Mouse (Mus musculus): ENCODE measurements around the gene Sh3bp5l. TPM values are rescaled to one million over a fixed set of nuclear protein-coding genes. Genes with fewer than 3 reads are reported as not detected.

Sh3bp5l gene
- not detected in 2 replicates for polyA plus RNA-seq (2012; ENCODE audit: insufficient read depth, insufficient read length, low replicate concordance, missing spikeins)

DNA sequence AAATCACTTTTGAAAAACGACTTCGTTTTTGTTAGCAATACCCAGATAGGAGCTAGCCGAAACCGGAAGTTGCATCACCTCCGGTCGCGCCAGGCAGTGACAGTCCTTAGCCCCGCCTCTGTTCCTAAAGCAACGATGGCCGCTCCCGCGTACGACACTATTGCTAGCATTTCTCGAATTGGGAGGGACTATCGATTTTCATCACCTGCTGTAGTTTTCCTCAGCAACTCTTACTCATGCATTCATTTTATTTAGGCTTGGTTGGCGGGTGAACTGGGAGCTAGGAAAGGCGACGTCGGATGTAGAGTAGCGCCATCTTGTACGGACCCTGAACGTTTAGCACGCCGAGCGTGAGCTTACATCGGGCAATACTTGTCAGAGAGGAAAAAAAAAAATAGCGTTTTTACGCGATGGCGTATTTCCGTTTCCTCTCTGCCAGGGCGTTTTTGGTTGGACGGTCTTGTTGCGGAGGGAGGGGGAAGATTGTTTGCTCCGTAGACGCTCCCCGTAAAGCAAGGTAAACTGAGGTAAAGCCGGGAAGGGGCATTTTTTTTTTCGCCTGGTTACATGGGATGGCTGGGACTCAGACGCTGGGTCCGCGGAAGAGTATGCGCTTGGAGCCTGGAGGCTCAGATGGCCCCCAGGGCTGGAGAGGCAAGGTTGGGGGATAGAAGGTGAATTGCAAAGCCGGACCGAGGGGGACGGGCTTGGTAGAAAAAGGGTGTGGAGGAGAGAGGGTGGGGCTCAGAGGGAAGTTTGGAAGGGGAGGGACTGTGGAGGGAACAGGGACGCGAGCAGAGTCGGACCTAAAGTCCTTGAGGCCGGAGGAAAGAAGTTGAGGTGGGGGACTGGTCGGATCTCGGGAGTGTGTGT is at the start of gene Sh3bp5l, which contains the start of gene Zfp672:
Gene Sh3bp5l, plus strand, starts transcription at position 449 of the 873 bp plus-strand sequence.
Gene Zfp672, minus strand, starts transcription at position 64 of the 873 bp plus-strand sequence.
- no peak for TF ChIP-seq CTCF (IDR thresholded peaks at IDR 0.05; ENCODE audit: insufficient read depth, low read depth, low read length)
- peak; percentile 36; the same call in 1 of the 2 replicates for TF ChIP-seq POLR2A (IDR thresholded peaks at IDR 0.05; ENCODE audit: insufficient read depth, low read depth, low read length)
- Histone ChIP-seq H3K4me3 (ENCODE audit: insufficient read depth, low read depth, low read length) (peak within 1 kb of the TSS; percentile 99), H3K4me1 (ENCODE audit: control insufficient read depth, insufficient read depth, low read length) (peaks cover 17% of the 10 kb centered on the region), H3K27ac (ENCODE audit: insufficient read depth, low read depth, low read length) (peak within 1 kb of the TSS; percentile 94)
- under 1% methylated on average over 52 of the region's 52 CpGs for WGBS

DNA sequence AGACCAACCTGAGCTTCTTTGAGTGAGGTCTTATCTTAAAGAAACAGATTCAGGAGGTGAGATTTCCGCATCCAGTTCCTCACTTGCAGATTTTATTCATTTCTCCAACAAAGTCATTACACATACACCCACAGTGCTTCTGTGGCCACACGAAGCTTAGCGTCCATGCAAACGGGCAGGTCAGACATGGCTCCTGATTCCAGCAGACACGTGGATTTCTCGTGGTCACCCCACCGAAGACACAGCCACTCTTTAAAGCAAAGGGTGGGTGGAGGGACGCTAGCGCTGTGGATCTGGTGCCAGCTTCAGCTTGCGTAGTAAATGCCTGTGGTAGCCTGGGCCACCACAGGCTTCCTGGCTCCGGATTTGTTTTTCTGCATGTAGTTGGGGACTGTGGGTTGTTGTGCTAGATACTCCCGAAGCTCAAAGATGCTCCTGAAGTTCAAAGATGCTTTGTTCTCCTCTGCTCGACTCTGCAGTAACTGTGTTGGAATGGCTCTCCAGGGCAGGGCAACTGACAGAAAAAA is 48.5 kb upstream of the Sh3bp5l start:
- no peaks in the 10 kb centered on the region for H3K4me1 ChIP-seq (ENCODE audit: control insufficient read depth, insufficient read depth, low read length)
- TF ChIP-seq POLR2A (IDR thresholded peaks at IDR 0.05; ENCODE audit: insufficient read depth, low read depth, low read length): no peak
- TF ChIP-seq CTCF (IDR thresholded peaks at IDR 0.05; ENCODE audit: insufficient read depth, low read depth, low read length): no peak
- 84% methylated on average over 13 of the region's 13 CpGs for WGBS
- H3K4me3 ChIP-seq (ENCODE audit: insufficient read depth, low read depth, low read length): no peak overlapping the region
- no peak overlapping the region for H3K27ac ChIP-seq (ENCODE audit: insufficient read depth, low read depth, low read length)

- H3K4me3 ChIP-seq (ENCODE audit: insufficient read depth, low read depth, low read length): no peak overlapping the region
- H3K4me1 ChIP-seq (ENCODE audit: control insufficient read depth, insufficient read depth, low read length): no peaks in the 10 kb centered on the region
- H3K27ac ChIP-seq (ENCODE audit: insufficient read depth, low read depth, low read length): no peak overlapping the region
- TF ChIP-seq POLR2A (IDR thresholded peaks at IDR 0.05; ENCODE audit: insufficient read depth, low read depth, low read length) (no peak), CTCF (IDR thresholded peaks at IDR 0.05; ENCODE audit: insufficient read depth, low read depth, low read length) (no peak)
- 89% methylated on average over 5 of the region's 5 CpGs for WGBS
Measured at GRCm38 (mm10) chr11:58282518-58282917, 48.0 kb upstream of the Sh3bp5l start.

GRCm38 (mm10) chr11:58289992-58290682 is 40.4 kb upstream of the Sh3bp5l start:
- 78% methylated on average over 9 of the region's 9 CpGs for WGBS
- TF ChIP-seq POLR2A (IDR thresholded peaks at IDR 0.05; ENCODE audit: insufficient read depth, low read depth, low read length): no peak
- no peak for TF ChIP-seq CTCF (IDR thresholded peaks at IDR 0.05; ENCODE audit: insufficient read depth, low read depth, low read length)
- H3K4me3 ChIP-seq (ENCODE audit: insufficient read depth, low read depth, low read length): no peak overlapping the region
- H3K4me1 ChIP-seq (ENCODE audit: control insufficient read depth, insufficient read depth, low read length): no peaks in the 10 kb centered on the region
- no peak overlapping the region for H3K27ac ChIP-seq (ENCODE audit: insufficient read depth, low read depth, low read length)

GRCm38 (mm10) chr11:58290812-58291211 is 39.7 kb upstream of the Sh3bp5l start:
- no peak overlapping the region for H3K4me3 ChIP-seq (ENCODE audit: insufficient read depth, low read depth, low read length)
- H3K4me1 ChIP-seq (ENCODE audit: control insufficient read depth, insufficient read depth, low read length): no peaks in the 10 kb centered on the region
- TF ChIP-seq CTCF (IDR thresholded peaks at IDR 0.05; ENCODE audit: insufficient read depth, low read depth, low read length) (no peak), POLR2A (IDR thresholded peaks at IDR 0.05; ENCODE audit: insufficient read depth, low read depth, low read length) (no peak)
- no peak overlapping the region for H3K27ac ChIP-seq (ENCODE audit: insufficient read depth, low read depth, low read length)
- 86% methylated on average over 4 of the region's 4 CpGs for WGBS

- TF ChIP-seq POLR2A (IDR thresholded peaks at IDR 0.05; ENCODE audit: insufficient read depth, low read depth, low read length) (no peak), CTCF (IDR thresholded peaks at IDR 0.05; ENCODE audit: insufficient read depth, low read depth, low read length) (no peak)
- Histone ChIP-seq H3K4me3 (ENCODE audit: insufficient read depth, low read depth, low read length) (no peak overlapping the region), H3K27ac (ENCODE audit: insufficient read depth, low read depth, low read length) (no peak overlapping the region), H3K4me1 (ENCODE audit: control insufficient read depth, insufficient read depth, low read length) (no peaks in the 10 kb centered on the region)
- WGBS: 59% methylated on average over 4 of the region's 4 CpGs
Measured at GRCm38 (mm10) chr11:58292791-58293190, 37.7 kb upstream of the Sh3bp5l start.

- Histone ChIP-seq H3K4me3 (ENCODE audit: insufficient read depth, low read depth, low read length) (no peak overlapping the region), H3K27ac (ENCODE audit: insufficient read depth, low read depth, low read length) (no peak overlapping the region), H3K4me1 (ENCODE audit: control insufficient read depth, insufficient read depth, low read length) (no peaks in the 10 kb centered on the region)
- TF ChIP-seq CTCF (IDR thresholded peaks at IDR 0.05; ENCODE audit: insufficient read depth, low read depth, low read length) (no peak), POLR2A (IDR thresholded peaks at IDR 0.05; ENCODE audit: insufficient read depth, low read depth, low read length) (no peak)
- WGBS: 29% methylated on average over 6 of the region's 6 CpGs
Measured at GRCm38 (mm10) chr11:58297396-58297795, 33.1 kb upstream of the Sh3bp5l start.

- Histone ChIP-seq H3K4me1 (ENCODE audit: control insufficient read depth, insufficient read depth, low read length) (peaks cover 2% of the 10 kb centered on the region), H3K4me3 (ENCODE audit: insufficient read depth, low read depth, low read length) (peak overlapping the region; percentile 21; the same call in 1 of the 2 replicates), H3K27ac (ENCODE audit: insufficient read depth, low read depth, low read length) (no peak overlapping the region)
- TF ChIP-seq POLR2A (IDR thresholded peaks at IDR 0.05; ENCODE audit: insufficient read depth, low read depth, low read length): no peak
- TF ChIP-seq CTCF (IDR thresholded peaks at IDR 0.05; ENCODE audit: insufficient read depth, low read depth, low read length): peak; percentile 70
- 13% methylated on average over 13 of the region's 13 CpGs for WGBS
Measured at GRCm38 (mm10) chr11:58301057-58301456, 29.5 kb upstream of the Sh3bp5l start.

Measured in olfactory bulb, adult 2 months (tissue).